Mouse (Mus musculus) heart, adult 18-20 months (tissue): Measurements from ENCODE around the gene S100a9. TPM values are rescaled to one million over a fixed set of nuclear protein-coding genes. Genes with fewer than 3 reads are reported as not detected.
A peak's percentile ranks its signal among the peaks of the same experiment; 100 is the strongest.

Experiments
- DNase-seq, 2 experiments: peaks; one replicate each; pipeline ENCODE4 v3.0.0; 2021 to 2022; ENCODE audit warnings: mixed read lengths in 1 of 2
- long read RNA-seq, 2 experiments: library from polyadenylated mRNA; stranded (forward); transcript quantifications; one replicate each; pipeline ENCODE4 v2.0.0; 2021
- total RNA-seq, 2 experiments: library from RNA; stranded (reverse); gene quantifications; 2 replicates each; pipeline ENCODE4 v1.2.3; 2021

The S100a9 gene
- total RNA-seq: under 1 TPM in 1 of 2 experiments, not detected in 1; 0.57 TPM
- long read RNA-seq, experiment 1: 0 reads
- long read RNA-seq, experiment 2: 0 reads

- DNase-seq: no peak
Observed at GRCm38 (mm10) chr3:90695613-90696012, at the start of gene S100a9. S100a9 (minus strand) TSS chr3:90695721.

- no peak for DNase-seq
Observed at GRCm38 (mm10) chr3:90726606-90727005, 31.1 kb upstream of the S100a9 start, which contains the start of gene Pglyrp4. Pglyrp4 (plus strand) TSS chr3:90726906.

- peak; percentile 70 to 88 for DNase-seq
Observed at GRCm38 (mm10) chr3:90709591-90710460, 14.3 kb upstream of the S100a9 start.

GRCm38 (mm10) chr3:90708523-90709202 is 13.1 kb upstream of the S100a9 start:
- DNase-seq: peak; percentile 11 to 43

- DNase-seq: no peak
Observed at GRCm38 (mm10) chr3:90702244-90702643, 6.7 kb upstream of the S100a9 start.

- no peak for DNase-seq
Observed at GRCm38 (mm10) chr3:90693496-90693895, 2.0 kb downstream of the S100a9 start.

- DNase-seq: no peak
Observed at GRCm38 (mm10) chr3:90686835-90687234, 8.7 kb downstream of the S100a9 start.

- no peak for DNase-seq
Observed at GRCm38 (mm10) chr3:90683929-90684328, 11.6 kb downstream of the S100a9 start.

- DNase-seq: no peak
Observed at GRCm38 (mm10) chr3:90678656-90679055, 16.9 kb downstream of the S100a9 start.

- DNase-seq: peak in 1 of 2 experiments; percentile 19
Observed at GRCm38 (mm10) chr3:90668846-90669245, 26.7 kb downstream of the S100a9 start, which contains the start of gene S100a8. S100a8 (plus strand) TSS chr3:90668978.

GRCm38 (mm10) chr3:90664219-90664618 is 31.3 kb downstream of the S100a9 start:
- no peak for DNase-seq

- no peak for DNase-seq
Observed at GRCm38 (mm10) chr3:90659364-90660044, 36.0 kb downstream of the S100a9 start.

GRCm38 (mm10) chr3:90657405-90657804 is 38.1 kb downstream of the S100a9 start:
- DNase-seq: no peak

GRCm38 (mm10) chr3:90653717-90654116 is 41.8 kb downstream of the S100a9 start, which contains the start of gene S100a7a:
S100a7a (plus strand) TSS chr3:90654017.
- DNase-seq: no peak

GRCm38 (mm10) chr3:90652878-90653508 is 42.5 kb downstream of the S100a9 start:
- DNase-seq: peak; percentile 65 to 86

- no peak for DNase-seq
Observed at GRCm38 (mm10) chr3:90649832-90650231, 45.7 kb downstream of the S100a9 start.

GRCm38 (mm10) chr3:90648981-90649380 is 46.5 kb downstream of the S100a9 start:
- DNase-seq: no peak

GRCm38 (mm10) chr3:90647291-90647690 is 48.2 kb downstream of the S100a9 start:
- DNase-seq: no peak

- peak; percentile 28 to 69 for DNase-seq
Observed at GRCm38 (mm10) chr3:90644220-90644619, 51.3 kb downstream of the S100a9 start.
